Mouse (Mus musculus) heart, embryonic 13.5 days (tissue): Measurements from ENCODE around the gene A930033H14Rik. TPM values are rescaled to one million over a fixed set of nuclear protein-coding genes. Genes with fewer than 3 reads are reported as not detected.

Experiments used
- ATAC-seq: fragments of 200-750 bp; cut with Nextera tagmentation; 2 replicates; pipeline ENCODE4 v1.8.0; 2017; ENCODE audit warnings: moderate TSS enrichment; ENCODE audit not compliant: insufficient number of reproducible peaks, low FRiP score, low TSS enrichment; ENCODE audit errors: extremely low read depth
- H3K27ac ChIP-seq: fragments of 300-500 bp; sonication (generic); replicated peaks from 2 replicates; pipeline ENCODE4 v1.5.1; 2015; ENCODE audit warnings: moderate library complexity, mild to moderate bottlenecking, inconsistent platforms
- H3K27me3 ChIP-seq: fragments of 300-500 bp; sonication (generic); replicated peaks from 2 replicates; pipeline ENCODE4 v1.6.1; 2015; ENCODE audit warnings: mild to moderate bottlenecking, inconsistent platforms
- H3K36me3 ChIP-seq: fragments of 300-500 bp; sonication (generic); 2 replicates; pipeline ENCODE4 v1.6.1; 2015; ENCODE audit warnings: mild to moderate bottlenecking, inconsistent platforms
- H3K4me1 ChIP-seq: fragments of 300-500 bp; sonication (generic); 2 replicates; pipeline ENCODE4 v1.6.1; 2015; ENCODE audit warnings: inconsistent platforms
- H3K4me2 ChIP-seq: fragments of 300-500 bp; sonication (generic); 2 replicates; pipeline ENCODE4 v1.6.1; 2015; ENCODE audit warnings: inconsistent platforms, mild to moderate bottlenecking, moderate library complexity
- H3K4me3 ChIP-seq: fragments of 300-500 bp; sonication (generic); 2 replicates; pipeline ENCODE4 v1.5.1; 2015; ENCODE audit warnings: moderate library complexity, mild to moderate bottlenecking, inconsistent platforms
- H3K9ac ChIP-seq: fragments of 300-500 bp; sonication (generic); 2 replicates; pipeline ENCODE4 v1.6.1; 2015; ENCODE audit warnings: inconsistent platforms, mild to moderate bottlenecking, moderate library complexity
- H3K9me3 ChIP-seq: fragments of 300-500 bp; sonication (generic); 2 replicates; pipeline ENCODE4 v1.6.1; 2016; ENCODE audit warnings: inconsistent platforms
- WGBS: fragments of 180-500 bp; shearing (Covaris S2); methylation state at CpG from one replicate; pipeline ENCODE4 v1.1.7; 2015; ENCODE audit warnings: mixed read lengths; 5-methylcytosine and 5-hydroxymethylcytosine counted together
- polyA plus RNA-seq: library from polyadenylated mRNA; unstranded; fragments of >200 nt; fragmentation: Nextera tagmentation; extraction: Ambion mirVana; gene quantifications from 2 replicates; pipeline ENCODE4 v1.2.1, GENCODE M21; 2015

A930033H14Rik gene
- polyA plus RNA-seq, 1 experiment from 2014 or later: 1.6 TPM

GRCm38 (mm10) chr10:69211560-69211959 is 1.3 kb downstream of the A930033H14Rik start:
- no peak for ATAC-seq
- Histone ChIP-seq H3K4me3 (peak overlapping the region; percentile 75), H3K9me3 (peaks cover 4% of the 10 kb centered on the region; the same call in 1 of the 2 replicates), H3K36me3 (peaks cover 29% of the 10 kb centered on the region), H3K4me2 (peak overlapping the region; percentile 84), H3K27ac (peak overlapping the region; percentile 100), H3K9ac (peak overlapping the region; percentile 95), H3K27me3 (no peaks in the 10 kb centered on the region), H3K4me1 (peaks cover 21% of the 10 kb centered on the region)
- WGBS: 46% methylated on average over 8 of the region's 8 CpGs

- no peak overlapping the region for H3K4me3 ChIP-seq
- H3K9me3 ChIP-seq: peaks cover 4% of the 10 kb centered on the region; the same call in 1 of the 2 replicates
- no peak overlapping the region for H3K4me2 ChIP-seq
- H3K36me3 ChIP-seq: peaks cover 20% of the 10 kb centered on the region
- H3K4me1 ChIP-seq: peaks cover 21% of the 10 kb centered on the region
- ATAC-seq: no peak
- no peak overlapping the region for H3K27ac ChIP-seq
- WGBS: 80% methylated on average over 5 of the region's 5 CpGs
- no peaks in the 10 kb centered on the region for H3K27me3 ChIP-seq
- no peak overlapping the region for H3K9ac ChIP-seq
Observed at GRCm38 (mm10) chr10:69210659-69211058, 2.2 kb downstream of the A930033H14Rik start.

- H3K9ac ChIP-seq: no peak overlapping the region
- H3K4me3 ChIP-seq: no peak overlapping the region
- H3K27ac ChIP-seq: no peak overlapping the region
- peaks cover 17% of the 10 kb centered on the region for H3K36me3 ChIP-seq
- H3K9me3 ChIP-seq: peaks cover 4% of the 10 kb centered on the region; the same call in 1 of the 2 replicates
- no peaks in the 10 kb centered on the region for H3K27me3 ChIP-seq
- WGBS: 90% methylated on average over 10 of the region's 10 CpGs
- H3K4me1 ChIP-seq: peaks cover 23% of the 10 kb centered on the region
- no peak for ATAC-seq
- H3K4me2 ChIP-seq: no peak overlapping the region
Observed at GRCm38 (mm10) chr10:69210006-69210405, 2.9 kb downstream of the A930033H14Rik start.

GRCm38 (mm10) chr10:69208705-69209104 is 4.2 kb downstream of the A930033H14Rik start:
- WGBS: 89% methylated on average over 3 of the region's 3 CpGs
- no peak overlapping the region for H3K4me2 ChIP-seq
- H3K4me3 ChIP-seq: no peak overlapping the region
- no peak overlapping the region for H3K27ac ChIP-seq
- H3K9me3 ChIP-seq: peaks cover 4% of the 10 kb centered on the region; the same call in 1 of the 2 replicates
- H3K36me3 ChIP-seq: peaks cover 17% of the 10 kb centered on the region
- H3K4me1 ChIP-seq: peaks cover 19% of the 10 kb centered on the region
- no peak overlapping the region for H3K9ac ChIP-seq
- ATAC-seq: no peak
- H3K27me3 ChIP-seq: no peaks in the 10 kb centered on the region

- Histone ChIP-seq H3K36me3 (peaks cover 17% of the 10 kb centered on the region), H3K27ac (no peak overlapping the region), H3K27me3 (no peaks in the 10 kb centered on the region), H3K9ac (no peak overlapping the region), H3K9me3 (peaks cover 4% of the 10 kb centered on the region; the same call in 1 of the 2 replicates), H3K4me2 (no peak overlapping the region), H3K4me1 (peaks cover 18% of the 10 kb centered on the region), H3K4me3 (no peak overlapping the region)
- no peak for ATAC-seq
- 79% methylated on average over 15 of the region's 15 CpGs for WGBS
Observed at GRCm38 (mm10) chr10:69207981-69208630, 4.8 kb downstream of the A930033H14Rik start.

GRCm38 (mm10) chr10:69207481-69207880 is 5.4 kb downstream of the A930033H14Rik start:
- ATAC-seq: no peak
- Histone ChIP-seq H3K36me3 (peaks cover 17% of the 10 kb centered on the region), H3K4me3 (no peak overlapping the region), H3K4me1 (peaks cover 18% of the 10 kb centered on the region), H3K4me2 (no peak overlapping the region), H3K27ac (no peak overlapping the region), H3K27me3 (no peaks in the 10 kb centered on the region), H3K9me3 (peaks cover 4% of the 10 kb centered on the region; the same call in 1 of the 2 replicates), H3K9ac (no peak overlapping the region)
- WGBS: 76% methylated on average over 7 of the region's 7 CpGs

GRCm38 (mm10) chr10:69206081-69206480 is 6.8 kb downstream of the A930033H14Rik start:
- no peak overlapping the region for H3K4me2 ChIP-seq
- H3K4me3 ChIP-seq: no peak overlapping the region
- no peak overlapping the region for H3K9ac ChIP-seq
- no peaks in the 10 kb centered on the region for H3K27me3 ChIP-seq
- no peak for ATAC-seq
- H3K36me3 ChIP-seq: peaks cover 17% of the 10 kb centered on the region
- peaks cover 8% of the 10 kb centered on the region for H3K4me1 ChIP-seq
- 76% methylated on average over 6 of the region's 6 CpGs for WGBS
- H3K9me3 ChIP-seq: peaks cover 4% of the 10 kb centered on the region; the same call in 1 of the 2 replicates
- H3K27ac ChIP-seq: no peak overlapping the region

- H3K4me2 ChIP-seq: 0 out of 2 replicates have a peak overlapping the region, but pooled peaks have one; percentile 20
- no peak overlapping the region for H3K9ac ChIP-seq
- H3K27me3 ChIP-seq: no peaks in the 10 kb centered on the region
- H3K4me1 ChIP-seq: peaks cover 8% of the 10 kb centered on the region
- peak overlapping the region; percentile 56 for H3K27ac ChIP-seq
- H3K36me3 ChIP-seq: peaks cover 10% of the 10 kb centered on the region
- H3K9me3 ChIP-seq: peaks cover 4% of the 10 kb centered on the region; the same call in 1 of the 2 replicates
- H3K4me3 ChIP-seq: no peak overlapping the region
- no peak for ATAC-seq
- 34% methylated on average over 8 of the region's 8 CpGs for WGBS
Observed at GRCm38 (mm10) chr10:69204677-69205400, 8.1 kb downstream of the A930033H14Rik start.

- no peak for ATAC-seq
- Histone ChIP-seq H3K27me3 (no peaks in the 10 kb centered on the region), H3K4me2 (no peak overlapping the region), H3K4me3 (no peak overlapping the region), H3K9me3 (no peaks in the 10 kb centered on the region), H3K9ac (no peak overlapping the region), H3K36me3 (no peaks in the 10 kb centered on the region), H3K27ac (no peak overlapping the region), H3K4me1 (peaks cover 5% of the 10 kb centered on the region; the same call in 1 of the 2 replicates)
- 85% methylated on average over 10 of the region's 10 CpGs for WGBS
Observed at GRCm38 (mm10) chr10:69193721-69194120, 19.2 kb downstream of the A930033H14Rik start.

GRCm38 (mm10) chr10:69192266-69192665 is 20.6 kb downstream of the A930033H14Rik start:
- no peaks in the 10 kb centered on the region for H3K36me3 ChIP-seq
- H3K9me3 ChIP-seq: no peaks in the 10 kb centered on the region
- no peak overlapping the region for H3K9ac ChIP-seq
- no peak overlapping the region for H3K4me2 ChIP-seq
- peaks cover 5% of the 10 kb centered on the region; the same call in 1 of the 2 replicates for H3K4me1 ChIP-seq
- H3K27me3 ChIP-seq: no peaks in the 10 kb centered on the region
- ATAC-seq: no peak
- 82% methylated on average over 5 of the region's 5 CpGs for WGBS
- H3K4me3 ChIP-seq: no peak overlapping the region
- no peak overlapping the region for H3K27ac ChIP-seq

- no peak for ATAC-seq
- H3K27ac ChIP-seq: no peak overlapping the region
- H3K9me3 ChIP-seq: no peaks in the 10 kb centered on the region
- no peaks in the 10 kb centered on the region for H3K27me3 ChIP-seq
- no peak overlapping the region for H3K4me3 ChIP-seq
- WGBS: 57% methylated on average over 10 of the region's 10 CpGs
- no peak overlapping the region for H3K4me2 ChIP-seq
- H3K36me3 ChIP-seq: no peaks in the 10 kb centered on the region
- H3K9ac ChIP-seq: no peak overlapping the region
- peaks cover 8% of the 10 kb centered on the region for H3K4me1 ChIP-seq
Observed at GRCm38 (mm10) chr10:69190434-69191160, 22.3 kb downstream of the A930033H14Rik start.
